Mouse (Mus musculus): ENCODE measurements at regions not wholly inside any gene's neighbourhood (a gene's known extent, or its start where the extent isn't known, plus 50 kb on each side); places are given as distances from the start of the nearest gene placed in this dataset.

GRCm38 (mm10) chr16:76232680-76233079 is 140.9 kb downstream of the Nrip1 start:
- no peak overlapping the region for H3K9ac ChIP-seq
- no peaks in the 10 kb centered on the region for H3K36me3 ChIP-seq
- no peaks in the 10 kb centered on the region for H3K4me1 ChIP-seq
- no peak overlapping the region for H3K4me2 ChIP-seq (replicated peaks)
- H3K4me3 ChIP-seq: no peak overlapping the region
- H3K27ac ChIP-seq: no peak overlapping the region
- no peak for ATAC-seq (ENCODE audit: insufficient number of reproducible peaks, insufficient read depth, low FRiP score, low TSS enrichment)
- H3K27me3 ChIP-seq: no peaks in the 10 kb centered on the region
- H3K9me3 ChIP-seq: no peaks in the 10 kb centered on the region
- WGBS: 69% methylated on average over 4 of the region's 4 CpGs

DNA sequence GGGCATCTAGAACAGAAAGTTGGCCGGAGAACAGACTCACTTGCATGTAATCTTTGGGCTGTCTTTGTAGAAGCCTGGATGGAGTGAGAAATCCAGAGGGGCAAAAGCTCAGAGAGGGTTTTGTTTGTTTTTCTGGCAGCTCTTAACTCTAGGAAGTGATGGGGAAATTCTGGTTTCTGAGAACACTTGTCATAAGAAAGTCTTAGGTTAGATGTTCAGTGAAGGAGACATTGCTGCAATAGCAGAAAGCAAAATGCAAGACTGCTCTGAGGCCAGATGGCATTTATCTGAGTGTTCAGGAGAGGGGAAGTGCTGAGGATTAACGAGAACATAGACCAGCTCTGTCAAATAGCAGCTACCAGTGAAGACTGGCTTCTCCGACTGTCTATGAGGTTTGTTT is 141.5 kb downstream of the Nrip1 start:
- no peak overlapping the region for H3K4me2 ChIP-seq (replicated peaks)
- no peak overlapping the region for H3K9ac ChIP-seq
- H3K27ac ChIP-seq: no peak overlapping the region
- H3K27me3 ChIP-seq: no peaks in the 10 kb centered on the region
- 52% methylated on average over 3 of the region's 3 CpGs for WGBS
- H3K4me3 ChIP-seq: no peak overlapping the region
- no peak for ATAC-seq (ENCODE audit: insufficient number of reproducible peaks, insufficient read depth, low FRiP score, low TSS enrichment)
- H3K9me3 ChIP-seq: no peaks in the 10 kb centered on the region
- H3K36me3 ChIP-seq: no peaks in the 10 kb centered on the region
- H3K4me1 ChIP-seq: no peaks in the 10 kb centered on the region

GRCm38 (mm10) chr16:76230516-76231302 is 142.9 kb downstream of the Nrip1 start:
- Histone ChIP-seq H3K4me1 (no peaks in the 10 kb centered on the region), H3K4me3 (no peak overlapping the region), H3K27ac (no peak overlapping the region), H3K27me3 (no peaks in the 10 kb centered on the region), H3K9me3 (no peaks in the 10 kb centered on the region), H3K36me3 (no peaks in the 10 kb centered on the region), H3K9ac (no peak overlapping the region), H3K4me2 (replicated peaks) (no peak overlapping the region)
- no peak for ATAC-seq (ENCODE audit: insufficient number of reproducible peaks, insufficient read depth, low FRiP score, low TSS enrichment)
- WGBS: 87% methylated on average over 4 of the region's 4 CpGs

GRCm38 (mm10) chr16:76228451-76228850 is 145.2 kb downstream of the Nrip1 start:
- 0 out of 2 replicates have a peak, but pooled peaks cover 5% of the 10 kb centered on the region for H3K4me1 ChIP-seq
- 90% methylated on average over 4 of the region's 4 CpGs for WGBS
- no peak overlapping the region for H3K4me2 ChIP-seq (replicated peaks)
- H3K36me3 ChIP-seq: no peaks in the 10 kb centered on the region
- H3K9me3 ChIP-seq: no peaks in the 10 kb centered on the region
- H3K9ac ChIP-seq: no peak overlapping the region
- no peak overlapping the region for H3K4me3 ChIP-seq
- no peak for ATAC-seq (ENCODE audit: insufficient number of reproducible peaks, insufficient read depth, low FRiP score, low TSS enrichment)
- H3K27ac ChIP-seq: no peak overlapping the region
- H3K27me3 ChIP-seq: no peaks in the 10 kb centered on the region

DNA sequence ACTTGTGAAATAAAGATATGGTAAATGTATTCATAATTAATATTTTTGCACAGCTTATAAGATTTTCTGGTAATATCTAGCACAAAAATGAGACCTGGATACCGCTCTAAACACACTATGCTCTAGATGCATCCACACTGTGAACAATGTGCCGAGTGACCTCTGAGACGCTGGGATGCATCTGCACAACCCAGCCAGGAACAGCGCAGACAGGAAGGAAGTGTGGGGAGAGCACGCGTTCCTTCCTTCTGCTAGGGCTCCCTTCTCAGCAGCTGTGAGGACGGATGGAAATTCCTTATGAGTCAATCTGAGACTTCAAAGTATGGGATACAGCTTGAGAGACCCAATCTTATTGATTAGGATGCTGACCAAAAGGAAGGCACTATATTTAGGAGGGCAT is 147.2 kb downstream of the Nrip1 start:
- Histone ChIP-seq H3K4me1 (0 out of 2 replicates have a peak, but pooled peaks cover 5% of the 10 kb centered on the region), H3K9me3 (no peaks in the 10 kb centered on the region), H3K4me3 (no peak overlapping the region), H3K27me3 (no peaks in the 10 kb centered on the region), H3K36me3 (no peaks in the 10 kb centered on the region), H3K27ac (no peak overlapping the region), H3K9ac (no peak overlapping the region), H3K4me2 (replicated peaks) (no peak overlapping the region)
- ATAC-seq (ENCODE audit: insufficient number of reproducible peaks, insufficient read depth, low FRiP score, low TSS enrichment): no peak
- 66% methylated on average over 7 of the region's 7 CpGs for WGBS

- no peaks in the 10 kb centered on the region for H3K36me3 ChIP-seq
- H3K9ac ChIP-seq: no peak overlapping the region
- 49% methylated on average over 12 of the region's 12 CpGs for WGBS
- no peak overlapping the region for H3K27ac ChIP-seq
- no peak for ATAC-seq (ENCODE audit: insufficient number of reproducible peaks, insufficient read depth, low FRiP score, low TSS enrichment)
- no peaks in the 10 kb centered on the region for H3K27me3 ChIP-seq
- H3K9me3 ChIP-seq: no peaks in the 10 kb centered on the region
- no peak overlapping the region for H3K4me3 ChIP-seq
- no peak overlapping the region for H3K4me2 ChIP-seq (replicated peaks)
- H3K4me1 ChIP-seq: 0 out of 2 replicates have a peak, but pooled peaks cover 5% of the 10 kb centered on the region
Observed at GRCm38 (mm10) chr16:76225587-76226226, 147.9 kb downstream of the Nrip1 start.

- no peak overlapping the region for H3K4me3 ChIP-seq
- H3K4me1 ChIP-seq: 0 out of 2 replicates have a peak, but pooled peaks cover 5% of the 10 kb centered on the region
- H3K27ac ChIP-seq: no peak overlapping the region
- no peaks in the 10 kb centered on the region for H3K36me3 ChIP-seq
- H3K9ac ChIP-seq: no peak overlapping the region
- no peak for ATAC-seq (ENCODE audit: insufficient number of reproducible peaks, insufficient read depth, low FRiP score, low TSS enrichment)
- H3K27me3 ChIP-seq: no peaks in the 10 kb centered on the region
- WGBS: 13% methylated on average over 9 of the region's 9 CpGs
- no peak overlapping the region for H3K4me2 ChIP-seq (replicated peaks)
- no peaks in the 10 kb centered on the region for H3K9me3 ChIP-seq
Observed at GRCm38 (mm10) chr16:76224901-76225586, 148.6 kb downstream of the Nrip1 start.

DNA sequence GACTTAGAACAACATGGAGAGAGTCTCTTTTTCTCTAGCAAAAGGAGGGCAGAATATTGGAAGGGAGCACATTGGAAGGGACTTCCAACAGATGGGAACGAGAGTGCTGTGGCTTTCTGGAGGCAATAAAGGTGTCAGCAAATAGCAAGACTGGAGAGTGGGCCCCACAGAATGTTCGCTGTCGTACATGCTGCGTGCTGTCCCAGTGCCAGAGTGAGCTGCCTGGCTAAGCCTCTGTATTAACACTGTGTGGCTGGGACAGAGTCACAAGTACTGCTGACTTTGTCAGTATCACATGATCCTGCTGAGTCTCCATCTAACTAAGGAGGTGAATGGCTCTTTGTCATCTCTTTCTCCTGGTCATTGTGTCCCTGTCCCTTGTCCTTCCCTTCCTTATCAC is 149.9 kb downstream of the Nrip1 start:
- ATAC-seq (ENCODE audit: insufficient number of reproducible peaks, insufficient read depth, low FRiP score, low TSS enrichment): no peak
- Histone ChIP-seq H3K9me3 (no peaks in the 10 kb centered on the region), H3K27me3 (no peaks in the 10 kb centered on the region), H3K9ac (no peak overlapping the region), H3K36me3 (no peaks in the 10 kb centered on the region), H3K4me3 (no peak overlapping the region), H3K4me2 (replicated peaks) (no peak overlapping the region), H3K27ac (no peak overlapping the region), H3K4me1 (0 out of 2 replicates have a peak, but pooled peaks cover 5% of the 10 kb centered on the region)
- WGBS: 75% methylated on average over 4 of the region's 4 CpGs

GRCm38 (mm10) chr16:76222960-76223359 is 150.7 kb downstream of the Nrip1 start:
- no peak overlapping the region for H3K27ac ChIP-seq
- 0 out of 2 replicates have a peak, but pooled peaks cover 5% of the 10 kb centered on the region for H3K4me1 ChIP-seq
- no peaks in the 10 kb centered on the region for H3K9me3 ChIP-seq
- H3K4me2 ChIP-seq (replicated peaks): no peak overlapping the region
- WGBS: 62% methylated on average over 5 of the region's 5 CpGs
- no peaks in the 10 kb centered on the region for H3K27me3 ChIP-seq
- H3K9ac ChIP-seq: no peak overlapping the region
- H3K36me3 ChIP-seq: no peaks in the 10 kb centered on the region
- H3K4me3 ChIP-seq: no peak overlapping the region
- ATAC-seq (ENCODE audit: insufficient number of reproducible peaks, insufficient read depth, low FRiP score, low TSS enrichment): no peak

DNA sequence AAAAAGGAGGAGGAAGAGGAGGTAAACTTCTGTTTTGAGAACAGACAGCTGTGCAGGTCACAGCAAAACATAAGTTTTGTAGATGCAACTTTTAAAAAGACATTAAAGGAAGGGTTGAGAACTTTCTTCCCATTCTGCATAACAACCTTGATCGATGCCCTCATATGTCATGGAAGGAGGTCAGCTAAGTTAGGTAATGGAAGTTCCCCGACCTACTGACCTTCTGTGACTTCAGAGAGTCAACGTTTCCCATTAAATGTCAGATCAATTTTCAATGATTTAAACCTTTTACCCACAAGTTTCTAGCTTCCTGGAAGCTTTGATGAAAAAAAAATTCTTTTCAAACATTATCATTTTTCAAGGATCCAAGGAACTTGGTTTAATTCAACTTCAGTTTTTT is 153.2 kb downstream of the Nrip1 start:
- no peaks in the 10 kb centered on the region for H3K36me3 ChIP-seq
- H3K4me1 ChIP-seq: 0 out of 2 replicates have a peak, but pooled peaks cover 5% of the 10 kb centered on the region
- 58% methylated on average over 3 of the region's 3 CpGs for WGBS
- H3K4me2 ChIP-seq (replicated peaks): no peak overlapping the region
- no peak for ATAC-seq (ENCODE audit: insufficient number of reproducible peaks, insufficient read depth, low FRiP score, low TSS enrichment)
- H3K9ac ChIP-seq: no peak overlapping the region
- H3K4me3 ChIP-seq: no peak overlapping the region
- H3K27ac ChIP-seq: no peak overlapping the region
- no peaks in the 10 kb centered on the region for H3K9me3 ChIP-seq
- H3K27me3 ChIP-seq: no peaks in the 10 kb centered on the region

DNA sequence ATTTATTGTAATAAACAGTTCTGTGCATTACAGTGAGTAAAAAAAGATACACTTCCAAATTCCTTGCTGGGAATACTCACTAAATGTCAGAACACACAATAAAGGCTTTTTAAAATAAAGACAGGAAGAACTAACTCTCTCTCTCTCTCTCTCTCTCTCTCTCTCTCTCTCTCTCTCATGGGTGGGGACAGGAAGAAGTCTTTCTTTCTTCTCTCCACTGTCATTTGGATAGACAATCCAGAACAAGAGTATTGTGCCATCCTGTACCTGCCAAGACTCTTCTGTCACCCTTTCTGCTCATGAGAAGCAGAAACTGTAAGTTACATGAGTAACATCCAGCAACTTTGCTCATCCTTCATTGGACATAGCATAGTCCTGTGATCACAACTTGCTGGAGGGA is 154.4 kb downstream of the Nrip1 start:
- no peaks in the 10 kb centered on the region for H3K36me3 ChIP-seq
- H3K4me1 ChIP-seq: no peaks in the 10 kb centered on the region
- H3K4me2 ChIP-seq (replicated peaks): no peak overlapping the region
- no peak overlapping the region for H3K9ac ChIP-seq
- no peaks in the 10 kb centered on the region for H3K27me3 ChIP-seq
- H3K27ac ChIP-seq: no peak overlapping the region
- no peaks in the 10 kb centered on the region for H3K9me3 ChIP-seq
- ATAC-seq (ENCODE audit: insufficient number of reproducible peaks, insufficient read depth, low FRiP score, low TSS enrichment): no peak
- no peak overlapping the region for H3K4me3 ChIP-seq

Measured in embryonic facial prominence, embryonic 12.5 days (tissue).